Mouse (Mus musculus): ENCODE results near the gene Trpv2. TPM values are rescaled to one million over a fixed set of nuclear protein-coding genes. Genes with fewer than 3 reads are reported as not detected.
A peak's percentile ranks its signal among the peaks of the same experiment; 100 is the strongest.

Gene Trpv2
- total RNA-seq (2015) (24.9 and 27.9 TPM in 2 replicates), total RNA-seq (2017) (46.6 and 51.1 TPM in 2 replicates)

GRCm38 (mm10) chr11:62573959-62574702 lies at the start of gene Trpv2:
Trpv2 (plus strand) TSS chr11:62574486.
- ATAC-seq (ENCODE audit: poor library complexity, severe bottlenecking): peak; percentile 37

- ATAC-seq (ENCODE audit: poor library complexity, severe bottlenecking): no peak
These were observed 37.2 kb upstream of the Trpv2 start for GRCm38 (mm10) chr11:62537089-62537488.

- ATAC-seq (ENCODE audit: poor library complexity, severe bottlenecking): no peak
These were observed 36.7 kb upstream of the Trpv2 start for GRCm38 (mm10) chr11:62537590-62537989.

- peak; percentile 57 for ATAC-seq (ENCODE audit: poor library complexity, severe bottlenecking)
These were observed 35.8 kb upstream of the Trpv2 start for GRCm38 (mm10) chr11:62538321-62539088.

- ATAC-seq (ENCODE audit: poor library complexity, severe bottlenecking): peak; percentile 61
These were observed 35.0 kb upstream of the Trpv2 start, which contains the start of gene Cenpv for GRCm38 (mm10) chr11:62539089-62539890. Cenpv (minus strand) TSS chr11:62539261.

- ATAC-seq (ENCODE audit: poor library complexity, severe bottlenecking): no peak
These were observed 34.1 kb upstream of the Trpv2 start for GRCm38 (mm10) chr11:62540167-62540566.

- no peak for ATAC-seq (ENCODE audit: poor library complexity, severe bottlenecking)
These were observed 33.3 kb upstream of the Trpv2 start for GRCm38 (mm10) chr11:62540969-62541368.

- ATAC-seq (ENCODE audit: poor library complexity, severe bottlenecking): peak; percentile 53
These were observed 32.7 kb upstream of the Trpv2 start for GRCm38 (mm10) chr11:62541581-62541980.

- no peak for ATAC-seq (ENCODE audit: poor library complexity, severe bottlenecking)
These were observed 30.3 kb upstream of the Trpv2 start for GRCm38 (mm10) chr11:62543991-62544390.

- 0 out of 2 replicates have a peak, but pooled peaks have one; percentile 14 for ATAC-seq (ENCODE audit: poor library complexity, severe bottlenecking)
These were observed 24.5 kb upstream of the Trpv2 start for GRCm38 (mm10) chr11:62549782-62550181.

- ATAC-seq (ENCODE audit: poor library complexity, severe bottlenecking): peak; percentile 44
These were observed 24.0 kb upstream of the Trpv2 start for GRCm38 (mm10) chr11:62550227-62550685.

- peak; percentile 73 for ATAC-seq (ENCODE audit: poor library complexity, severe bottlenecking)
These were observed 23.5 kb upstream of the Trpv2 start, which contains the start of gene Ubb for GRCm38 (mm10) chr11:62550727-62551225. Ubb (plus strand) TSS chr11:62551171.

- ATAC-seq (ENCODE audit: poor library complexity, severe bottlenecking): peak; percentile 62
These were observed 22.8 kb upstream of the Trpv2 start for GRCm38 (mm10) chr11:62551226-62552119.

GRCm38 (mm10) chr11:62553186-62553585 lies 21.1 kb upstream of the Trpv2 start:
- no peak for ATAC-seq (ENCODE audit: poor library complexity, severe bottlenecking)

- no peak for ATAC-seq (ENCODE audit: poor library complexity, severe bottlenecking)
These were observed 20.7 kb upstream of the Trpv2 start for GRCm38 (mm10) chr11:62553633-62554032.

- no peak for ATAC-seq (ENCODE audit: poor library complexity, severe bottlenecking)
These were observed 20.0 kb upstream of the Trpv2 start for GRCm38 (mm10) chr11:62554163-62554855.

- ATAC-seq (ENCODE audit: poor library complexity, severe bottlenecking): no peak
These were observed 19.3 kb upstream of the Trpv2 start for GRCm38 (mm10) chr11:62554934-62555517.

GRCm38 (mm10) chr11:62555896-62556412 lies 18.3 kb upstream of the Trpv2 start:
- ATAC-seq (ENCODE audit: poor library complexity, severe bottlenecking): no peak
